Mouse (Mus musculus) cortical plate, adult 2 months (tissue): ENCODE results near the gene Wars.

Experiments used
- CTCF ChIP-seq: fragments of 200-500 bp; IDR thresholded peaks from 2 replicates; pipeline ENCODE4 v1.5.1; 2011; ENCODE audit warnings: mild to moderate bottlenecking, control low read depth, low read length; ENCODE audit not compliant: insufficient read depth; ENCODE audit errors: extremely low read depth
- POLR2A ChIP-seq: fragments of 200-500 bp; IDR thresholded peaks from 2 replicates; pipeline ENCODE4 v1.6.1; 2011; ENCODE audit warnings: mild to moderate bottlenecking, low read length, control low read depth; ENCODE audit not compliant: insufficient read depth; ENCODE audit errors: extremely low read depth

- TF ChIP-seq CTCF (no peak), POLR2A (no peak)
Measured at GRCm38 (mm10) chr12:108894432-108894816, 450 bp upstream of the Wars start.
